Mouse (Mus musculus) 3134 (cell line): ENCODE results near the gene Rbmx2.

ENCODE experiments used
- DNase-seq: peaks from one replicate; pipeline ENCODE4 v3.0.0-alpha.2; 2011; ENCODE audit warnings: low spot score; ENCODE audit not compliant: insufficient read length; ENCODE audit errors: extremely low read depth

The Rbmx2 gene

DNA sequence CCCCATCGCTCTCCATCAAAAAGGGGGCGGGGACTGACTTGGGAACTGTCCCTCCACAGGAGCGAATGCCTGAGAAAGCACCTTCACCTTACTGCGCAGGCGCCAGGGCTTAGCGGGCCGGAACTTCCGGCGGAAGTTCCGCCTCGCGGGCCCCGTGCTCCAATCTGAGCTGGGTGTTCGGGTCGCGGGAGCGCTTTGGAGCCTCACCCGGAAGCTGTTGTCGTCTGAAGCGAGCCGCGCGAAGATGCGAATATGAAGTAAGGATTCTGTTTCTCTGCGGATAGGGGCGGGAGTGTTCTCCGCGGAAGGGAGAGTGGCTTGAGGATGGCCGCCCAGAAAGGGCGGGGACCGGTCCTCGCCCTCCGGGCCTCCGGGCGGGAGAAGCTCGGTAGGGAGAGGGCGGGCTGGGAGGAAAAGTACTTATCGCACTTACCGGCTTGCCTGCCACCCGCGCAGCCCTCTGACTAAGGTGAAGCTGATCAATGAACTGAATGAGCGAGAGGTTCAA is at the start of gene Rbmx2:
TSS of gene Rbmx2 (plus strand) at position 141 of the 508 bp plus-strand sequence.
- peak; percentile 95 for DNase-seq

GRCm38 (mm10) chrX:48666807-48667206 is 28.0 kb upstream of the Rbmx2 start:
- DNase-seq: no peak

- no peak for DNase-seq
These were observed 25.2 kb upstream of the Rbmx2 start for GRCm38 (mm10) chrX:48669588-48669987.

GRCm38 (mm10) chrX:48671714-48672113 is 23.1 kb upstream of the Rbmx2 start:
- no peak for DNase-seq

DNA sequence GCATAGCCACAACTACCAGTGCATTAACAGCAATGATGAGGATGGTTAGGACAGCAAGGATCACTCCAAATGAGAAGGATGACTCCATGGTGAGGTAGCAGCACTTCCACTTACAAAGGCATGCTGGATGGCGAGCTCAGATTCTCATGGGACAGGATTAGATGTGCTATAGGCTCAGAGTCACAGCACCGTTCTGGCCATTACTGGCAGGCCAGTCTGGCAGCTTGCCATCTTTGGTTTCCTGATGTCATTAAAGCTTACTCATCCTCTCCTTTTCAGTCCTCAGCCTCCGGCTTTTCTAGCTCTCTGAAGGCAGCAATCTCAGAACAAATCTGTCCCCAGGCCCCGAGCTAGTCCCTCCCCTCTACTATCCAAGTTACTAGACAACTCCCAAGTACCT is 20.6 kb upstream of the Rbmx2 start, which contains the start of gene Gpr119:
TSS of gene Gpr119 (minus strand) at position 308 of the 400 bp plus-strand sequence.
- DNase-seq: peak; percentile 23

DNA sequence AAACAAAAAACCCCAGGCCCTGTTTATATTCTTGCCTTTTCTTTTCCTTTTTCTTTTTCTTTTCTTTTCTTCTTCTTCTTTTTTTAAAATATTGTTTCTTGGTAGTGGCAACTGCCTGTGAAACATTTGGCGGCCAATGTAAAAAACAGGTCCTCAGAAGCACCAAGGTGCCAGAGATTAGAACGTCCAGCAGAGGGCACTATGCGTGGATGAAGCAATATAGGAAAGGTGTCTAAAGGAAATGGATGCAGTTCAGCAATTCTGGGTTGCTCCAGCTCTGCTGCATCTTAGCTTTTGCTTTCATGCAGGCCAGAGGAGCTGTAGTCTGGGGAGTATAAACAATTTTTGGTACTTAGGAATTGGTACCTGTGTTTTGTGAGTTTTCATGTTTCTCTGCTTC is 11.4 kb upstream of the Rbmx2 start:
- no peak for DNase-seq

GRCm38 (mm10) chrX:48683857-48684256 is 10.9 kb upstream of the Rbmx2 start:
- no peak for DNase-seq

GRCm38 (mm10) chrX:48694460-48694859 is 344 bp upstream of the Rbmx2 start:
- no peak for DNase-seq

- no peak for DNase-seq
These were observed 14.9 kb downstream of the Rbmx2 start for GRCm38 (mm10) chrX:48709701-48710100.

- DNase-seq: no peak
These were observed 18.0 kb downstream of the Rbmx2 start for GRCm38 (mm10) chrX:48712846-48713245.

GRCm38 (mm10) chrX:48754710-48755283 is 60.0 kb downstream of the Rbmx2 start:
- DNase-seq: no peak
